Mouse (Mus musculus): Measurements from ENCODE around the gene E330009J07Rik. TPM values are rescaled to one million over a fixed set of nuclear protein-coding genes. Genes with fewer than 3 reads are reported as not detected.

The E330009J07Rik gene
- polyA plus RNA-seq, 1 experiment = 0.12 TPM

GRCm38 (mm10) chr6:40443281-40443928 lies 7.5 kb upstream of the E330009J07Rik start:
- H3K36me3 ChIP-seq (replicated peaks; ENCODE audit: low read length) = no peaks in the 10 kb centered on the region
- H3K4me1 ChIP-seq = peaks cover 17% of the 10 kb centered on the region
- no peak overlapping the region for H3K4me3 ChIP-seq (replicated peaks)
- TF ChIP-seq GATA1 (IDR thresholded peaks at IDR 0.05; ENCODE audit: borderline replicate concordance, low read length) (no peak), FLI1 (IDR thresholded peaks at IDR 0.05; ENCODE audit: low read length) (no peak)
- no peaks in the 10 kb centered on the region for H3K9me3 ChIP-seq
- peaks cover 22% of the 10 kb centered on the region for H3K27me3 ChIP-seq (replicated peaks)

GRCm38 (mm10) chr6:40441755-40442154 lies 5.8 kb upstream of the E330009J07Rik start:
- TF ChIP-seq FLI1 (IDR thresholded peaks at IDR 0.05; ENCODE audit: low read length) (no peak), GATA1 (IDR thresholded peaks at IDR 0.05; ENCODE audit: borderline replicate concordance, low read length) (no peak)
- H3K4me1 ChIP-seq = peaks cover 17% of the 10 kb centered on the region
- H3K36me3 ChIP-seq (replicated peaks; ENCODE audit: low read length) = no peaks in the 10 kb centered on the region
- H3K4me3 ChIP-seq (replicated peaks) = no peak overlapping the region
- peaks cover 24% of the 10 kb centered on the region for H3K27me3 ChIP-seq (replicated peaks)
- H3K9me3 ChIP-seq = no peaks in the 10 kb centered on the region

GRCm38 (mm10) chr6:40441276-40441675 lies 5.3 kb upstream of the E330009J07Rik start:
- no peaks in the 10 kb centered on the region for H3K36me3 ChIP-seq (replicated peaks; ENCODE audit: low read length)
- peaks cover 20% of the 10 kb centered on the region for H3K4me1 ChIP-seq
- no peaks in the 10 kb centered on the region for H3K9me3 ChIP-seq
- peaks cover 19% of the 10 kb centered on the region for H3K27me3 ChIP-seq (replicated peaks)
- no peak for TF ChIP-seq GATA1 (IDR thresholded peaks at IDR 0.05; ENCODE audit: borderline replicate concordance, low read length)
- TF ChIP-seq FLI1 (IDR thresholded peaks at IDR 0.05; ENCODE audit: low read length) = no peak
- no peak overlapping the region for H3K4me3 ChIP-seq (replicated peaks)

- H3K27me3 ChIP-seq (replicated peaks) = peaks cover 20% of the 10 kb centered on the region
- H3K9me3 ChIP-seq = no peaks in the 10 kb centered on the region
- TF ChIP-seq FLI1 (IDR thresholded peaks at IDR 0.05; ENCODE audit: low read length) = no peak
- peaks cover 29% of the 10 kb centered on the region for H3K4me1 ChIP-seq
- no peaks in the 10 kb centered on the region for H3K36me3 ChIP-seq (replicated peaks; ENCODE audit: low read length)
- peak overlapping the region; percentile 69 for H3K4me3 ChIP-seq (replicated peaks)
Observed at GRCm38 (mm10) chr6:40439731-40440130, 3.8 kb upstream of the E330009J07Rik start.

GRCm38 (mm10) chr6:40438936-40439335 lies 3.0 kb upstream of the E330009J07Rik start, which contains the start of gene Wee2:
Gene Wee2 (plus strand): TSS chr6:40439088.
- Histone ChIP-seq H3K9me3 (no peaks in the 10 kb centered on the region), H3K36me3 (replicated peaks; ENCODE audit: low read length) (no peaks in the 10 kb centered on the region), H3K27me3 (replicated peaks) (peaks cover 21% of the 10 kb centered on the region), H3K4me1 (peaks cover 37% of the 10 kb centered on the region), H3K4me3 (replicated peaks) (peak within 1 kb of the TSS; percentile 69)
- TF ChIP-seq GATA1 (IDR thresholded peaks at IDR 0.05; ENCODE audit: borderline replicate concordance, low read length) = no peak
- TF ChIP-seq FLI1 (IDR thresholded peaks at IDR 0.05; ENCODE audit: low read length) = no peak

- peaks cover 70% of the 10 kb centered on the region for H3K4me1 ChIP-seq
- peak overlapping the region; percentile 97 for H3K4me3 ChIP-seq (replicated peaks)
- no peaks in the 10 kb centered on the region for H3K36me3 ChIP-seq (replicated peaks; ENCODE audit: low read length)
- no peak for TF ChIP-seq FLI1 (IDR thresholded peaks at IDR 0.05; ENCODE audit: low read length)
- TF ChIP-seq GATA1 (IDR thresholded peaks at IDR 0.05; ENCODE audit: borderline replicate concordance, low read length) = no peak
- H3K27me3 ChIP-seq (replicated peaks) = peaks cover 13% of the 10 kb centered on the region
- H3K9me3 ChIP-seq = no peaks in the 10 kb centered on the region
Observed at GRCm38 (mm10) chr6:40435151-40436046, 536 bp downstream of the E330009J07Rik start.

- no peak for TF ChIP-seq GATA1 (IDR thresholded peaks at IDR 0.05; ENCODE audit: borderline replicate concordance, low read length)
- no peaks in the 10 kb centered on the region for H3K36me3 ChIP-seq (replicated peaks; ENCODE audit: low read length)
- H3K9me3 ChIP-seq = no peaks in the 10 kb centered on the region
- peaks cover 12% of the 10 kb centered on the region for H3K27me3 ChIP-seq (replicated peaks)
- peaks cover 70% of the 10 kb centered on the region for H3K4me1 ChIP-seq
- H3K4me3 ChIP-seq (replicated peaks) = peak overlapping the region; percentile 97
Observed at GRCm38 (mm10) chr6:40434697-40435096, 1.2 kb downstream of the E330009J07Rik start.

GRCm38 (mm10) chr6:40432346-40433275 lies 3.3 kb downstream of the E330009J07Rik start:
- H3K9me3 ChIP-seq = no peaks in the 10 kb centered on the region
- peak overlapping the region; percentile 60 for H3K4me3 ChIP-seq (replicated peaks)
- H3K27me3 ChIP-seq (replicated peaks) = peaks cover 12% of the 10 kb centered on the region
- peaks cover 70% of the 10 kb centered on the region for H3K4me1 ChIP-seq
- no peaks in the 10 kb centered on the region for H3K36me3 ChIP-seq (replicated peaks; ENCODE audit: low read length)
- no peak for TF ChIP-seq FLI1 (IDR thresholded peaks at IDR 0.05; ENCODE audit: low read length)
- TF ChIP-seq GATA1 (IDR thresholded peaks at IDR 0.05; ENCODE audit: borderline replicate concordance, low read length) = no peak

- Histone ChIP-seq H3K27me3 (replicated peaks) (peaks cover 10% of the 10 kb centered on the region), H3K9me3 (no peaks in the 10 kb centered on the region), H3K36me3 (replicated peaks; ENCODE audit: low read length) (no peaks in the 10 kb centered on the region), H3K4me1 (peaks cover 70% of the 10 kb centered on the region), H3K4me3 (replicated peaks) (no peak overlapping the region)
- TF ChIP-seq FLI1 (IDR thresholded peaks at IDR 0.05; ENCODE audit: low read length) (no peak), GATA1 (IDR thresholded peaks at IDR 0.05; ENCODE audit: borderline replicate concordance, low read length) (no peak)
Observed at GRCm38 (mm10) chr6:40431812-40432211, 4.1 kb downstream of the E330009J07Rik start.

Data from megakaryocyte, embryonic 14.5 days (primary cell).